Mouse (Mus musculus) intestine, postnatal 0 days (tissue): ENCODE measurements around the gene Klhdc7a. TPM values are rescaled to one million over a fixed set of nuclear protein-coding genes. Genes with fewer than 3 reads are reported as not detected.
"Not testable (repeated sequence)": the region's sequence is repeated elsewhere in the genome, so short reads cannot be mapped to it uniquely, and the experiment has no call there.

Experiments used
- ATAC-seq: fragments of 200-750 bp; cut with Nextera tagmentation; 2 replicates; pipeline ENCODE4 v1.8.0; 2017; ENCODE audit warnings: mild to moderate bottlenecking, moderate TSS enrichment, moderate library complexity
- H3K27ac ChIP-seq: fragments of 300-500 bp; sonication (generic); 2 replicates; pipeline ENCODE4 v1.5.1; 2014; ENCODE audit warnings: mild to moderate bottlenecking, low read depth, low read length, moderate library complexity
- H3K27me3 ChIP-seq: fragments of 300-500 bp; sonication (generic); replicated peaks from 2 replicates; pipeline ENCODE4 v1.6.1; 2014; ENCODE audit warnings: low read length, mixed read lengths; ENCODE audit not compliant: control insufficient read depth, insufficient read depth
- H3K36me3 ChIP-seq: fragments of 300-500 bp; sonication (generic); 2 replicates; pipeline ENCODE4 v1.6.1; 2014; ENCODE audit warnings: mild to moderate bottlenecking, moderate library complexity; ENCODE audit not compliant: control insufficient read depth, insufficient read depth
- H3K4me1 ChIP-seq: fragments of 300-500 bp; sonication (generic); replicated peaks from 2 replicates; pipeline ENCODE4 v1.6.1; 2014; ENCODE audit warnings: antibody characterized with exemption, low read length, mixed read lengths; ENCODE audit not compliant: control insufficient read depth, insufficient read depth
- H3K4me2 ChIP-seq: fragments of 300-500 bp; sonication (generic); replicated peaks from 2 replicates; pipeline ENCODE4 v1.6.1; 2014; ENCODE audit warnings: low read depth, mild to moderate bottlenecking, moderate library complexity
- H3K4me3 ChIP-seq: fragments of 300-500 bp; sonication (generic); 2 replicates; pipeline ENCODE4 v1.5.1; 2014; ENCODE audit warnings: low read depth, low read length
- H3K9ac ChIP-seq: fragments of 300-500 bp; sonication (generic); 2 replicates; pipeline ENCODE4 v1.6.1; 2014; ENCODE audit warnings: mild to moderate bottlenecking, low read depth, low read length
- H3K9me3 ChIP-seq: fragments of 300-500 bp; sonication (generic); 2 replicates; pipeline ENCODE4 v1.6.1; 2016; ENCODE audit warnings: mixed run types; ENCODE audit not compliant: control insufficient read depth
- CTCF ChIP-seq: sonication (generic); IDR thresholded peaks from 2 replicates; pipeline ENCODE4 v1.5.1; 2016; ENCODE audit warnings: low read depth, mild to moderate bottlenecking, control low read depth, antibody characterized with exemption, moderate library complexity
- WGBS: fragments of 180-500 bp; shearing (Covaris S2); extraction: QIAGEN DNeasy Blood & Tissue Kit; methylation state at CpG from one replicate; pipeline ENCODE4 v1.1.7; 2014; 5-methylcytosine and 5-hydroxymethylcytosine counted together
- polyA plus RNA-seq: library from polyadenylated mRNA; unstranded; fragments of >200 nt; fragmentation: Nextera tagmentation; extraction: Ambion mirVana; gene quantifications from 2 replicates; pipeline ENCODE4 v1.2.1, GENCODE M21; 2015

Gene Klhdc7a
- polyA plus RNA-seq, 1 experiment from 2014 or later = 0.08 TPM

DNA sequence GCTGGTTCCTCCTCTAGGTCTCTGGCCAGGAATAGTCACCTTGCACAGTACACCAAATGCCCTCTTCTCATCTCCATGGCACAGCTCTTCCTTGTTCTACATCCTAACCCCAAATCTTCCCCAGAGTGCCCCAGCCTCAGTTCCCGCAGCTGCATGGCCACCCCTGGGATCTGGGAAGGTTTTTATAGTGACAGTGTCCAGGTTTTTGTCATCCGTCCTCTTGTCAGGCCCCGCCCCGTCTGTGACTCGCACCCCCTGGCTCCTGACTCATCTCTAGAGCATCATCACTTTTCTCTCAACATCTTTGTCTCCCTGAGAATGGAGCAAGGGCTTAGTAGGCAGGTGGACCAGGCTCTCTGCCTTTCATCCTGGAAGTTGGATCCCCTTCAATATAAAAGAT, 3.9 kb downstream of the Klhdc7a start:
- H3K9me3 ChIP-seq = no peaks in the 10 kb centered on the region
- no peak overlapping the region for H3K4me2 ChIP-seq
- 81% methylated on average over 5 of the region's 5 CpGs for WGBS

DNA sequence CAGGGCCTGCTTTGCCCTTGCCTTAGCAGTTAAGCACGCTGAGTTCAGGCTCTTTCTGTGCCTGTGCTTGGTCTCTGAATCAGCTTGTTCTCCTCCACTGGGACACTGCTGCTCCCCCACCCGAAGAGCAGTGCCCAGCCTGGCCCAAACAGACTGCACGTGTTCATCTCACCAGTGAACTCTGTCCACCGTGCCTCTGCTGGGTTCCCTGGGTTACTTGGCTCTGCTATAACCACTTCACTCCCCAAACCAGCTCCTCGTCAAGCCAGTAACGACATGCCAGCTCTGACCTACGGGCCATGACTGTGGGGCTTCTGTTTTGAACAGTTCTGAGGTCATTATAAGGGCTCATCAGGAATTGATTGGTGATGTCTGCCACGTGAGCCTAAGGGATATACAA, 4.8 kb downstream of the Klhdc7a start:
- 71% methylated on average over 8 of the region's 8 CpGs for WGBS
- Histone ChIP-seq H3K4me3 (no peak overlapping the region), H3K4me2 (no peak overlapping the region), H3K9ac (no peak overlapping the region), H3K27ac (no peak overlapping the region), H3K36me3 (no peaks in the 10 kb centered on the region), H3K9me3 (no peaks in the 10 kb centered on the region), H3K4me1 (no peaks in the 10 kb centered on the region), H3K27me3 (no peaks in the 10 kb centered on the region)
- ATAC-seq = no peak
- no peak for TF ChIP-seq CTCF

More for the DNA sequence above, 3.9 kb downstream of the Klhdc7a start:
- H3K27ac ChIP-seq = no peak overlapping the region
- H3K27me3 ChIP-seq = no peaks in the 10 kb centered on the region
- H3K4me3 ChIP-seq = no peak overlapping the region
- TF ChIP-seq CTCF = no peak
- H3K4me1 ChIP-seq = no peaks in the 10 kb centered on the region
- H3K9ac ChIP-seq = no peak overlapping the region
- ATAC-seq = no peak
- no peaks in the 10 kb centered on the region for H3K36me3 ChIP-seq

GRCm38 (mm10) chr4:139961816-139962215, 6.0 kb downstream of the Klhdc7a start:
- no peaks in the 10 kb centered on the region for H3K27me3 ChIP-seq
- no peaks in the 10 kb centered on the region for H3K9me3 ChIP-seq
- no peaks in the 10 kb centered on the region for H3K4me1 ChIP-seq
- TF ChIP-seq CTCF = no peak
- no peak overlapping the region for H3K9ac ChIP-seq
- H3K4me2 ChIP-seq = no peak overlapping the region
- ATAC-seq = no peak
- H3K4me3 ChIP-seq = no peak overlapping the region
- H3K27ac ChIP-seq = no peak overlapping the region
- H3K36me3 ChIP-seq = no peaks in the 10 kb centered on the region
- 89% methylated on average over 8 of the region's 8 CpGs for WGBS

GRCm38 (mm10) chr4:139961329-139961728, 6.5 kb downstream of the Klhdc7a start:
- H3K9ac ChIP-seq, H3K4me3 ChIP-seq, H3K36me3 ChIP-seq, H3K4me1 ChIP-seq, H3K27ac ChIP-seq, H3K4me2 ChIP-seq, ATAC-seq, H3K27me3 ChIP-seq, H3K9me3 ChIP-seq: not testable (repeated sequence)
- 90% methylated on average over 11 of the region's 11 CpGs for WGBS

GRCm38 (mm10) chr4:139960724-139961315, 7.0 kb downstream of the Klhdc7a start:
- Histone ChIP-seq H3K4me3 (no peak overlapping the region), H3K27me3 (no peaks in the 10 kb centered on the region), H3K36me3 (no peaks in the 10 kb centered on the region), H3K4me2 (no peak overlapping the region), H3K9me3 (no peaks in the 10 kb centered on the region), H3K27ac (no peak overlapping the region), H3K9ac (no peak overlapping the region), H3K4me1 (no peaks in the 10 kb centered on the region)
- TF ChIP-seq CTCF = no peak
- WGBS = 66% methylated on average over 10 of the region's 10 CpGs
- ATAC-seq = no peak

DNA sequence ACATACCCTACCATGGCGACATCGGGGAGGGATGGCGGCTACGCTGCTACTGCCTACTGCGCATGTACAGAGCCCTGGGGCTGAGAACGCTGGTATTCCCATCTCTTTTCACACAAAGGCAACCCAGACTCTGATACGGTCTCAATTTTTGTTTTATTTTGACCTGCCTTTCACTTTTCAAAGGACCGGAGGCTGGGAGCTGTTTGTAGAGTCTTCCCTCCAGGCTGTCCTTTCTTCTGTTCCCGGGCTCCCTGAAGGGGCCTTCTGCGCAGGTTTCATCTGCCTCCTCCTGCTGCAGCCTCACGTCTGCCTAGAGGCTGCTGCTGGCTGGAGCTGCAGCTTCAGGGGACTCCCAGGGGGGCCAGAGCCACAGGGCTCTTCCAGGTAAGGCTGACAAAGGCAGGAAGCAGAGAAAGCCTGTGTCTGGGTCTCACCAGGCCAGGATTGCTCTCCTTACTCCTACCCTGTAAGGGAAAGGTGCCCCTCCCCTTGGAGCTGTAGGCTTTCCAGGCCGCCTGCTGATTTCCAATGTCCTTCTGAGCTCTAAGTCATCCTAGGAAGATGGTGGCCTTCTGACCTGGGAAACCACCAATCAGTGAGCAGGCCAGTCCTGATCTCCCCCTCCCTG, 7.6 kb downstream of the Klhdc7a start:
- Histone ChIP-seq H3K27ac (no peak overlapping the region), H3K4me1 (no peaks in the 10 kb centered on the region), H3K36me3 (no peaks in the 10 kb centered on the region), H3K4me3 (no peak overlapping the region), H3K9me3 (no peaks in the 10 kb centered on the region), H3K4me2 (no peak overlapping the region), H3K9ac (no peak overlapping the region), H3K27me3 (no peaks in the 10 kb centered on the region)
- ATAC-seq = no peak
- no peak for TF ChIP-seq CTCF
- WGBS = 86% methylated on average over 12 of the region's 12 CpGs

DNA sequence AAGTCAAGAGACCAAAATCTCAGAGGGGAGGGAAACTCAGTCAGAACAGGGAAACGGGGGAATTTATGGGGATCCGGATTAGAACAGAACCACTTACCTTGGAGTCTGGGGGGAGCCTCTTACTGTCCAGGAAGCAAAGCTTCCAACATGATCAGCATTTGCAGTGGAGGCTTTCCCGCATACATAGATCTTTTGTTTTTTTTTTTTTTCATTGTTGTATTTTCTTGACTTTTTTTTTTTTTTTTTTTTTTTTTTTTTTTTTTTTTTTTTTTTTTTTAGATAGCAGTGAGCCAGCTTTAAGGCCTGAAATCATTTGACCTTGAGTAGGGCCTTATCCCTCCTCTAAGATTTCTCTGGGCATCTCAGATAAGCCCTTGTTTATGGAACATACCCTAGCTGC, 8.6 kb downstream of the Klhdc7a start:
- Histone ChIP-seq H3K4me3 (no peak overlapping the region), H3K9ac (no peak overlapping the region), H3K4me2 (no peak overlapping the region), H3K27me3 (no peaks in the 10 kb centered on the region), H3K27ac (no peak overlapping the region), H3K9me3 (no peaks in the 10 kb centered on the region), H3K36me3 (no peaks in the 10 kb centered on the region), H3K4me1 (no peaks in the 10 kb centered on the region)
- 94% methylated on average over 3 of the region's 3 CpGs for WGBS
- ATAC-seq = no peak
- TF ChIP-seq CTCF = no peak
